Mouse (Mus musculus) CH12.LX (cell line): Measurements from ENCODE around the gene Prr36. TPM values are rescaled to one million over a fixed set of nuclear protein-coding genes. Genes with fewer than 3 reads are reported as not detected.

Experiments used
- DNase-seq: peaks from one replicate; pipeline ENCODE4 v3.0.0-alpha.2; 2013; ENCODE audit errors: extremely low read depth
- H3K27ac ChIP-seq: 2 replicates; pipeline ENCODE4 v1.5.1; 2012; ENCODE audit warnings: low read depth, mild to moderate bottlenecking, control low read depth, moderate library complexity; ENCODE audit not compliant: insufficient read depth
- H3K27me3 ChIP-seq: replicated peaks from 2 replicates; pipeline ENCODE3; 2012; ENCODE audit warnings: inconsistent platforms
- H3K36me3 ChIP-seq, 2 experiments: replicated peaks in 1 of 2; 2 replicates each; pipeline versions ENCODE3 to v1.6.1; 2012; ENCODE audit warnings: inconsistent platforms in 1 of 2, low read length in 1 of 2, mild to moderate bottlenecking in 1 of 2, mixed read lengths in 1 of 2, moderate library complexity in 1 of 2; ENCODE audit not compliant: control insufficient read depth in 1 of 2, insufficient read depth in 1 of 2
- H3K4me1 ChIP-seq, 2 experiments: 2 replicates each; pipeline ENCODE4 v1.6.1; 2012; ENCODE audit warnings: inconsistent platforms in 1 of 2, moderate library complexity in 1 of 2; ENCODE audit not compliant: insufficient read depth in 2 of 2, control insufficient read depth in 1 of 2
- H3K4me2 ChIP-seq: 2 replicates; pipeline ENCODE4 v1.6.1; 2012; ENCODE audit warnings: low read depth, mild to moderate bottlenecking, control low read depth; ENCODE audit not compliant: poor library complexity, insufficient read depth, severe bottlenecking
- H3K4me3 ChIP-seq, 3 experiments: fragments of 150-350 bp in 1 of 3; sonication (generic) in 1 of 3; replicated peaks in 1 of 3; 2 replicates each; pipeline versions ENCODE3 to v1.5.1; 2011 to 2012; ENCODE audit warnings: low read depth in 2 of 3, low read length in 2 of 3, mild to moderate bottlenecking in 2 of 3, moderate library complexity in 2 of 3, control low read depth in 1 of 3, improper control_type of control experiment in 1 of 3, inconsistent platforms in 1 of 3, mixed read lengths in 1 of 3; ENCODE audit not compliant: poor library complexity in 1 of 3
- H3K79me2 ChIP-seq: replicated peaks from 2 replicates; pipeline ENCODE4 v1.6.1; 2012; ENCODE audit warnings: mild to moderate bottlenecking, moderate library complexity; ENCODE audit not compliant: control insufficient read depth, poor library complexity, insufficient read depth, severe bottlenecking; ENCODE audit errors: extremely low read depth
- H3K9ac ChIP-seq: 2 replicates; pipeline ENCODE4 v1.6.1; 2012; ENCODE audit warnings: low read depth, mild to moderate bottlenecking, control low read depth, moderate library complexity; ENCODE audit not compliant: insufficient read depth
- H3K9me3 ChIP-seq: replicated peaks from 2 replicates; pipeline ENCODE3; 2012; ENCODE audit warnings: low read length, inconsistent platforms, mixed read lengths
- BHLHE40 ChIP-seq: IDR thresholded peaks from 2 replicates; pipeline ENCODE4 v1.6.1; 2011; ENCODE audit warnings: mild to moderate bottlenecking, low read depth, low read length, improper control_type of control experiment
- CHD1 ChIP-seq: IDR thresholded peaks from 2 replicates; pipeline ENCODE4 v1.6.1; 2012; ENCODE audit warnings: low read depth, low read length, improper control_type of control experiment, inconsistent platforms
- CHD2 ChIP-seq: IDR thresholded peaks from 2 replicates; pipeline ENCODE4 v1.6.1; 2011; ENCODE audit warnings: low read length, improper control_type of control experiment
- ELF1 ChIP-seq: IDR thresholded peaks from 2 replicates; pipeline ENCODE4 v1.6.1; 2014; ENCODE audit warnings: low read depth, mild to moderate bottlenecking, inconsistent platforms, low read length, improper control_type of control experiment
- EP300 ChIP-seq: IDR thresholded peaks from 2 replicates; pipeline ENCODE4 v1.6.1; 2011; ENCODE audit warnings: low read length, improper control_type of control experiment
- ETS1 ChIP-seq: conservative IDR thresholded peaks from 2 replicates; pipeline ENCODE4 v1.6.1; 2012; ENCODE audit warnings: low read depth, mild to moderate bottlenecking, inconsistent platforms, low read length, improper control_type of control experiment, moderate library complexity
- HCFC1 ChIP-seq: IDR thresholded peaks from 2 replicates; pipeline ENCODE4 v1.6.1; 2012; ENCODE audit warnings: low read depth, mild to moderate bottlenecking, inconsistent platforms, low read length, improper control_type of control experiment
- JUN ChIP-seq: IDR thresholded peaks from 2 replicates; pipeline ENCODE4 v1.6.1; 2011; ENCODE audit warnings: low read depth, mild to moderate bottlenecking, low read length, improper control_type of control experiment, moderate library complexity; ENCODE audit not compliant: insufficient read depth
- JUND ChIP-seq: conservative IDR thresholded peaks from 2 replicates; pipeline ENCODE4 v1.6.1; 2011; ENCODE audit warnings: low read depth, low read length, improper control_type of control experiment
- KAT2A ChIP-seq: IDR thresholded peaks from 2 replicates; pipeline ENCODE4 v1.6.1; 2012; ENCODE audit warnings: low read length, improper control_type of control experiment, inconsistent platforms; ENCODE audit not compliant: insufficient replicate concordance
- MAFK ChIP-seq: IDR thresholded peaks from 2 replicates; pipeline ENCODE4 v1.6.1; 2011; ENCODE audit warnings: low read length, improper control_type of control experiment; ENCODE audit not compliant: insufficient replicate concordance
- MAX ChIP-seq: IDR thresholded peaks from 2 replicates; pipeline ENCODE4 v1.6.1; 2011; ENCODE audit warnings: low read length, improper control_type of control experiment
- MAZ ChIP-seq: IDR thresholded peaks from 2 replicates; pipeline ENCODE4 v1.6.1; 2012; ENCODE audit warnings: low read depth, mild to moderate bottlenecking, inconsistent platforms, low read length, improper control_type of control experiment, moderate library complexity
- MEF2A ChIP-seq: IDR thresholded peaks from 2 replicates; pipeline ENCODE4 v1.6.1; 2014; ENCODE audit warnings: low read depth, mild to moderate bottlenecking, inconsistent platforms, low read length, improper control_type of control experiment, borderline replicate concordance
- MYC ChIP-seq: IDR thresholded peaks from 2 replicates; pipeline ENCODE4 v1.6.1; 2011; ENCODE audit warnings: low read depth, mild to moderate bottlenecking, improper control_type of control experiment, low read length
- NELFE ChIP-seq: IDR thresholded peaks from 2 replicates; pipeline ENCODE4 v1.6.1; 2011; ENCODE audit warnings: low read depth, low read length, improper control_type of control experiment
- NRF1 ChIP-seq: IDR thresholded peaks from 2 replicates; pipeline ENCODE4 v1.6.1; 2014; ENCODE audit warnings: low read depth, mild to moderate bottlenecking, inconsistent platforms, low read length, improper control_type of control experiment, moderate library complexity
- PAX5 ChIP-seq: IDR thresholded peaks from 2 replicates; pipeline ENCODE4 v1.6.1; 2012; ENCODE audit warnings: low read length, inconsistent platforms, mixed read lengths
- POLR2A ChIP-seq: IDR thresholded peaks from 2 replicates; pipeline ENCODE4 v1.6.1; 2011; ENCODE audit warnings: low read depth, mild to moderate bottlenecking, improper control_type of control experiment, low read length
- POLR2AphosphoS2 ChIP-seq: IDR thresholded peaks from 2 replicates; pipeline ENCODE4 v1.6.1; 2011; ENCODE audit warnings: low read depth, low read length, improper control_type of control experiment
- RAD21 ChIP-seq: IDR thresholded peaks from 2 replicates; pipeline ENCODE4 v1.6.1; 2011; ENCODE audit warnings: low read depth, mild to moderate bottlenecking, low read length, improper control_type of control experiment, moderate library complexity
- RCOR1 ChIP-seq: conservative IDR thresholded peaks from 2 replicates; pipeline ENCODE4 v1.6.1; 2012; ENCODE audit warnings: low read depth, mild to moderate bottlenecking, inconsistent platforms, low read length, improper control_type of control experiment
- SIN3A ChIP-seq: IDR thresholded peaks from 2 replicates; pipeline ENCODE4 v1.6.1; 2012; ENCODE audit warnings: low read length, improper control_type of control experiment, inconsistent platforms
- SMC3 ChIP-seq: IDR thresholded peaks from 2 replicates; pipeline ENCODE4 v1.6.1; 2011; ENCODE audit warnings: low read depth, low read length, improper control_type of control experiment
- TBP ChIP-seq: conservative IDR thresholded peaks from 2 replicates; pipeline ENCODE4 v1.6.1; 2011; ENCODE audit warnings: low read depth, low read length, improper control_type of control experiment
- TCF12 ChIP-seq: IDR thresholded peaks from 2 replicates; pipeline ENCODE4 v1.6.1; 2014; ENCODE audit warnings: low read depth, mild to moderate bottlenecking, inconsistent platforms, low read length, improper control_type of control experiment
- UBTF ChIP-seq: IDR thresholded peaks from 2 replicates; pipeline ENCODE4 v1.6.1; 2012; ENCODE audit warnings: low read depth, mild to moderate bottlenecking, inconsistent platforms, low read length, improper control_type of control experiment, moderate library complexity
- USF2 ChIP-seq: conservative IDR thresholded peaks from 2 replicates; pipeline ENCODE4 v1.6.1; 2011; ENCODE audit warnings: low read depth, low read length, improper control_type of control experiment
- ZKSCAN1 ChIP-seq: IDR thresholded peaks from 2 replicates; pipeline ENCODE4 v1.6.1; 2012; ENCODE audit warnings: low read depth, inconsistent platforms, low read length, improper control_type of control experiment, borderline replicate concordance
- ZMIZ1 ChIP-seq: IDR thresholded peaks from 2 replicates; pipeline ENCODE4 v1.6.1; 2012; ENCODE audit warnings: low read depth, mild to moderate bottlenecking, inconsistent platforms, low read length, improper control_type of control experiment
- dilution Hi-C: fragments of 300-500 bp; cut with MboI; formaldehyde crosslinking; loops from 2 replicates; pipeline ENCODE4 v1.14.3; 2020; ENCODE audit warnings: low sequenced_read_pairs; ENCODE audit not compliant: extremely low pct_unique_long_range_greater_than_20kb, extremely low pct_ligation_motif_present
- in situ Hi-C: fragments of 300-500 bp; cut with MboI; formaldehyde crosslinking; loops from 3 replicates; pipeline ENCODE4 v1.14.3; 2019; ENCODE audit warnings: low sequenced_read_pairs, low pct_ligation_motif_present, low pct_unique_long_range_greater_than_20kb, mixed read lengths
- polyA plus RNA-seq: library from polyadenylated mRNA; unstranded; fragments of >175 nt; gene quantifications from 2 replicates; pipeline ENCODE4 v1.2.1, GENCODE M21; 2012; ENCODE audit warnings: low read depth; ENCODE audit not compliant: insufficient read length
- total RNA-seq, 2 experiments: library from RNA; depleted of rRNA; stranded (reverse); fragments of 300-350 nt in 1 of 2; fragments of >200 nt in 1 of 2; gene quantifications; 2 replicates each; pipeline ENCODE4 v1.2.3; 2012 to 2014

The Prr36 gene
- total and polyA plus RNA-seq, 3 experiments: 0.05 to 0.59 (median 0.13) TPM

GRCm38 (mm10) chr8:4230612-4231351 is 13.5 kb upstream of the Prr36 start:
- no peak overlapping the region for H3K9ac ChIP-seq
- DNase-seq: no peak
- no peak overlapping the region for H3K4me3 ChIP-seq
- peaks cover 0 to 4% of the 10 kb centered on the region in 2 experiments; a peak in 1 of 4 replicates for H3K4me1 ChIP-seq
- dilution Hi-C loops: no loop called here
- TF ChIP-seq MAFK: no peak
- TF ChIP-seq SIN3A: no peak
- TF ChIP-seq JUND: no peak
- no peak for TF ChIP-seq RCOR1
- TF ChIP-seq ETS1: no peak
- in situ Hi-C loops: no loop called here
- peaks cover 25% of the 10 kb centered on the region for H3K27me3 ChIP-seq
- no peak overlapping the region for H3K27ac ChIP-seq
- H3K9me3 ChIP-seq: no peaks in the 10 kb centered on the region
- no peaks in the 10 kb centered on the region for H3K79me2 ChIP-seq
- H3K36me3 ChIP-seq: no peaks in the 10 kb centered on the region
- H3K4me2 ChIP-seq: no peak overlapping the region

- in situ Hi-C loops: no loop called here
Measured at GRCm38 (mm10) chr8:4229784-4230183, 12.5 kb upstream of the Prr36 start.

GRCm38 (mm10) chr8:4227919-4228318 is 10.7 kb upstream of the Prr36 start:
- in situ Hi-C loops (no loop called here), dilution Hi-C loops (no loop called here)
- Histone ChIP-seq H3K79me2 (no peaks in the 10 kb centered on the region), H3K4me3 (no peak overlapping the region), H3K9me3 (no peaks in the 10 kb centered on the region), H3K27me3 (peaks cover 18% of the 10 kb centered on the region), H3K4me1 (peaks cover 0 to 4% of the 10 kb centered on the region in 2 experiments; a peak in 1 of 4 replicates), H3K4me2 (no peak overlapping the region), H3K36me3 (no peaks in the 10 kb centered on the region), H3K27ac (no peak overlapping the region), H3K9ac (no peak overlapping the region)
- no peak for DNase-seq
- no peak for TF ChIP-seq CHD2
- no peak for TF ChIP-seq SMC3
- TF ChIP-seq UBTF: no peak
- no peak for TF ChIP-seq JUN
- no peak for TF ChIP-seq POLR2AphosphoS2
- no peak for TF ChIP-seq ZMIZ1
- TF ChIP-seq TBP: no peak
- TF ChIP-seq MAZ: no peak
- no peak for TF ChIP-seq EP300
- TF ChIP-seq KAT2A: no peak
- TF ChIP-seq HCFC1: no peak
- TF ChIP-seq PAX5: no peak
- no peak for TF ChIP-seq MAX
- no peak for TF ChIP-seq POLR2A
- TF ChIP-seq RCOR1: no peak

More at GRCm38 (mm10) chr8:4229784-4230183, 12.5 kb upstream of the Prr36 start:
- peaks cover 19% of the 10 kb centered on the region for H3K27me3 ChIP-seq
- TF ChIP-seq ZKSCAN1 (no peak), TCF12 (no peak), UBTF (no peak), MEF2A (no peak), ETS1 (no peak), CHD1 (no peak), SMC3 (no peak), NELFE (no peak), RAD21 (no peak), ELF1 (no peak), USF2 (no peak), BHLHE40 (no peak), POLR2AphosphoS2 (no peak), KAT2A (no peak), NRF1 (no peak), EP300 (no peak), MAX (no peak), MYC (no peak), POLR2A (no peak)
- no peaks in the 10 kb centered on the region for H3K9me3 ChIP-seq
- dilution Hi-C loops: no loop called here
- peaks cover 0 to 4% of the 10 kb centered on the region in 2 experiments; a peak in 1 of 4 replicates for H3K4me1 ChIP-seq
- H3K4me3 ChIP-seq: no peak overlapping the region
- H3K4me2 ChIP-seq: no peak overlapping the region
- no peak overlapping the region for H3K9ac ChIP-seq
- no peaks in the 10 kb centered on the region for H3K79me2 ChIP-seq
- H3K36me3 ChIP-seq: no peaks in the 10 kb centered on the region
- H3K27ac ChIP-seq: no peak overlapping the region
- no peak for DNase-seq
